Mouse (Mus musculus): Measurements from ENCODE around the gene Tph1.

DNA sequence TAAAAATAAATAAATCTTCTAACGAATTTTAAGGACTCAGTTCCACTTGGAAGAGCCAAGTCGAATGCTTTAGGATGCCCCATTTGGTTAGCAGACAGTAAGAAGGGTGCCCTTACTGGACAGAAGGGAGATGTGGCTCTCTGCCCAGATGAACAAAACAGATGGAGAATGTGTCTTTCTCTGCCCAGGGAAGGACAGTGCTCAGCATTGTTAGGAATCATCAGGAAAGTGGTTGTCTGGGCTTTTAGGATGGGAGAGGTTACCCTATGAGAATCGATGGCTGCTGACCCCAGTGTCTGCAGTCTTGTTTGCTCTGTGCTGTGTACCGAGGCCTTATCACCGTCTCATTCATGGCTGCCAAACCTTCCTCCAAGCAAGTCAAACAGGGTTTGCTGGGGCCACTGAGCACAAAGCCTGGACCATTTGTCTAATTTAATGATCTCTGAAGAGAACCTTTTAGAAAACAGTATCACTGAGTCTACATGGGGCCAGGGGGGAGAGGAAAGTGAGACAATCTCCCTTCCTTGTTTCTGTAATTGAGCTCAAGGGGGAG, 4.5 kb upstream of the Tph1 start:
- TF ChIP-seq CTCF (IDR thresholded peaks at IDR 0.05; ENCODE audit: low read depth) (no peak), EP300 (IDR thresholded peaks at IDR 0.05; ENCODE audit: low read depth) (no peak)
